Mouse (Mus musculus) neural tube, postnatal 0 days (tissue): ENCODE data around the gene Ocm. TPM values are rescaled to one million over a fixed set of nuclear protein-coding genes. Genes with fewer than 3 reads are reported as not detected.

ENCODE experiments used
- polyA plus RNA-seq: library from polyadenylated mRNA; unstranded; fragments of >200 nt; fragmentation: Nextera tagmentation; extraction: Ambion mirVana; gene quantifications from 2 replicates; pipeline ENCODE4 v1.2.1, GENCODE M21; 2015

The Ocm gene
- polyA plus RNA-seq: 1.5 and 1.8 TPM in 2 replicates

GRCm38 (mm10) chr5:144026620-144027263 lies at the start of gene Ocm:
TSS of gene Ocm (minus strand) at chr5:144026670.

GRCm38 (mm10) chr5:144014551-144015311 lies 11.7 kb downstream of the Ocm start, which contains the start of gene Ccz1:
TSS of gene Ccz1 (minus strand) at chr5:144014877.

Other genes starting within 250 kb of the Ocm start
- 38.2 and 39.1 TPM in 2 replicates for gene Eif2ak1, start 208.9 kb downstream of the Ocm start, polyA plus RNA-seq
- 0.22 TPM in 2 replicates for gene Ankrd61, start 129.0 kb downstream of the Ocm start, polyA plus RNA-seq
- gene Aimp2, start 116.8 kb downstream of the Ocm start, polyA plus RNA-seq: 81.8 and 83.0 TPM in 2 replicates
- 20.7 and 22.9 TPM in 2 replicates for gene Pms2, start 116.7 kb downstream of the Ocm start, polyA plus RNA-seq
- gene Gm42421, start 98.5 kb downstream of the Ocm start, polyA plus RNA-seq: 0.92 and 1.7 TPM in 2 replicates
- 5.5 and 9.2 TPM in 2 replicates for gene Rsph10b, start 93.6 kb downstream of the Ocm start, polyA plus RNA-seq
- gene Ccz1, start 11.8 kb downstream of the Ocm start, polyA plus RNA-seq: 60.8 and 65.5 TPM in 2 replicates
- 8.5 and 9.4 TPM in 2 replicates for gene Lmtk2, start 73.8 kb upstream of the Ocm start, polyA plus RNA-seq
- 0.08 TPM in 2 replicates for gene Bhlha15, start 163.6 kb upstream of the Ocm start, polyA plus RNA-seq
- gene Tecpr1, start 196.9 kb upstream of the Ocm start, polyA plus RNA-seq: 31.1 and 38.2 TPM in 2 replicates
- 117 and 126 TPM in 2 replicates for gene Bri3, start 217.8 kb upstream of the Ocm start, polyA plus RNA-seq